Mouse (Mus musculus) cerebellum, postnatal 10 days (tissue): ENCODE results near the gene Fmnl2.

Experiments
- DNase-seq, 2 experiments: peaks; one replicate each; pipeline ENCODE4 v3.0.0; 2021; ENCODE audit warnings: mixed read lengths in 2 of 2

Gene Fmnl2

DNA sequence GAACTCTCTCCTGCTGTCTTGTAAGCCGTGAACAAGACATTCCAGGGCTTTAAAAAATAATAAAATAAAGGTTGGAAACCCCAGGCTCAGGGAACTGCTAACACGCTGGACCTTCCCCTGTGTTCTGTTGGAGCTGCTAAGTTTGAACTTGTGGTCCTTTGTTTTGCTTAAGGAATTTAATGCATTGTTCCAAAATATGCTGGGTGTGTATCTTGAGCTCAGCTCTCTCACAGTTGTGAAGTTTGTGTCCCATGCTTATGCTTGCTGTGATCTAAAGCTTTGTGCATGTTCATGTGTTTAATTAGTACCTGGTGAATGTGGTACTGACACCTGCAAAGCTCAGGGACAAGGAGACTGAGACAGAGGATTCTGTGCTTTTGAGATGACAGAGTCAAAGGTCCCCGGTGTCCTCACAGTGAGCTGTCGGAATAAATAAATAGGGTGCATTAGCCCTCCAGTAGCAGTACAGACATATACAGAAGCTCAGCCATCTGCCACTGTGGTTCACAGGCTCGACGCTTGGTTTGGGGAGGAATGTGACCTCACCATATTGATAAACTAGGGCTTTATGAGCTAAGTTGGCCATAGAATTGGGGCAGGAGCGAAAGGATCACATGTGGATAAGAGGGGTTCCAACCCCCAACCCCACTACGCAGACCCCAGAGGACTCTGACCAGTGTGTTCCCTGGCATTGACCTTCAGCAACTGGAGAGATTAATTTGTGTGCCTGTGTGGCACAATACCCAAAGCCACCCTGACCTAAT lies 100.3 kb downstream of the Fmnl2 start:
- peak; percentile 33 to 34 for DNase-seq

DNA sequence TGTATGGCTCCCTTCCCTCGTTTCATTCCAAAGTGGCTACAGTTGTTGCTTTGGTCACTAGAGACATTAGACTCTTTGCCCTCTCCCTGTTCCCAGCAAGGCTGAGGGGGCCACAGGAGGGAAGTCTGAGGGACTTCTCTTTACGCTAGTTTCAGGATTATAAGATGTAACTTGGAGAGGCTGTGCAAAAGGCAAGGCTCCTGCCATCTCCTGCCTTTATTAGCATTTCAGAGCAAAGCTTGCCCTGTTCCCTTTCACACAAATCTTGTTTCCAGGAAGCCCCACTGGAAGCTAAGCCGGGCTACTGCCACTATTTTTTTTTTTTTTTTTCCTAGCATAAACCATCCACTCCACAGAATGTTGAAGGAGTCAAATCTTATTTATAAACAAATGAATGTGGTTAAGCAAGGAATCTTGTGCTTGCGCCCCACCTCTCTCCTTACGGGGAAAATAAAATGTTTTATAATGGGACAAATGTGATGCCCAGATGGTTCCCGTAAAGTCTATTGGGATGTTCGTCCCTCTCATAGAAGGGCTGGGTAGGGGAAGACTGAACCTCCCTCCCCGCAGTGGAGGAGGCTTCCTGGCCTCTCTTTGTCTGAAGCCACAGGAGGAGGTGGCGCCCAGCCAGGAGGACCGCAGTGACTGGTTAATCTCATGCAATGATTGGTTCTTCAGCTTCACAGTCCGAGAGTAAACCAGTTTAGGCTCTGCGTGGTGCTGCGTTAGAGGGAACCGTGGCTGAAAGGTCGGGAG lies 101.1 kb downstream of the Fmnl2 start:
- peak; percentile 96 to 97 for DNase-seq

DNA sequence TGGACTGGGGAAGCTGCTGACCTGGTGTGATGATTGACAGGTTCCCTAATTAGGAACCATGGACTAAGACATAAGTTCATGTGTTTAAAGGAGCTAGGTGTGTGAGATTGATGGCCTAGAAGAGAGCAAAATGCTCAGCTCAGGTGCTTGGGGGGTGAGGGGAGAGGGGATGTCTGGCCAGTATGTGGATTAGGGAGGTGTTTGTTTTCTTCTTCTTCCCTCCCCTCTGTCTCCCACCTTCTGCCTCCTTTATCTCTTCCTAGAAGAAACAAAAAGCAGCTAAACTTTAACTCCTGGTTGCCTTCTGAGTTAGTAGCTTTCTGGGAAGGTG lies 101.6 kb downstream of the Fmnl2 start:
- no peak for DNase-seq

DNA sequence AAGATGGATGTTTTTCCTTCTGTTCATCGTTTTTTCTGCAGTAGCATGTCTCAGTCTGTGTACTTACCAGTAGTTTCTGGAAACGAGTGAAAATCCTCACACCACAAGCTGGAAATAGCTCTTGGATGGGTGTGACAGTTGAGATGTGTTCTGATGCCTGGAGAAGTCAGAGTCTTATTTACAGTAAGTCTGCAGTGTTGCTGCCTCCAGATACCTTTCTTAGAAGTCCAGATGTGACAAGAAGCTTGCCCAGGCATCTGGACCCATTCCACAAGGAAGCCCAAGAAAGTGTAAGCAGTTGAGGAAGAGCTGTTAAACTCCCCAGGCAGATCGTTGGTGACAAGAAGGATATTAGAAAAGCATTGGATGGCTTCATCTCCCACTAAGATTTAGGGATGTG lies 102.3 kb downstream of the Fmnl2 start:
- DNase-seq, result no peak

DNA sequence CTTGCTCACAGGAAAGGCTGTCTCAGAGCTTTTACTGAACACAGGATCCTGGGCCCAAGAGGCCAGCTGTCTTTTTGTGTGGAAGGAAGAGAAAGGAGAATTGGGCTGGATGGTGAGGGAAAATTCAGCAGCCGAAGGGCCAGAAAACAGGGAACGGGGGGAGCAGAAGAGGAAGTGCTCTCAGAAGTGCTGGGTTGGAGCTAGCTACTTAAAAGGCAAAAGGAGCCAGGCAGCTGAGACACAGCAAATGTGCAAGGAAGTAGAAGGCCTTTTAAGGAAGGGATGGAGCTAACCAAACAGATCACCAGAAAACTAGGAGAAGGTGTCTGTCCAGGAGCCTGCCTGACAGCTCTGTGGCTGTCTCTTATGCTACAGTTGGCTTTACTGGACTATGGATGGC lies 103.0 kb downstream of the Fmnl2 start:
- DNase-seq, result no peak

DNA sequence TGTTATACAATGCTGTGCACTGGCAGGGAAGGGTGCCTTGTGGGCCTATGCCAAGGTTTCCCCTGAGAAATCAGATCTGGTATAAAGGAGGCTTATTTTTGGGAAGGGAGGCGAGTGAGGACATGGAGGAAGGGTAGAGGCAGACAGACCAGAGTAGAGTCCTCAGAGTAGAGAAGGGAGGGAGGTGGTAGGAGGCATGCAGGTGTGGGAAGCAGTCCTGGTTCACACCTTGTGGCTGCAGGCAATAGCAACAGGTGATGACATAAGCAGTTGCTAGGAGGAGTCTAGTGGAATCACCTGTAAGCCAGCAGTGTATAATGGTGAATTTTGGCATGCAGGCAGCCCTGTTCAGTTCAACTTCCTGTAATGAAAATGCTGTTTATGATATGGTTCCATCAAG lies 105.8 kb downstream of the Fmnl2 start:
- DNase-seq, result no peak

DNA sequence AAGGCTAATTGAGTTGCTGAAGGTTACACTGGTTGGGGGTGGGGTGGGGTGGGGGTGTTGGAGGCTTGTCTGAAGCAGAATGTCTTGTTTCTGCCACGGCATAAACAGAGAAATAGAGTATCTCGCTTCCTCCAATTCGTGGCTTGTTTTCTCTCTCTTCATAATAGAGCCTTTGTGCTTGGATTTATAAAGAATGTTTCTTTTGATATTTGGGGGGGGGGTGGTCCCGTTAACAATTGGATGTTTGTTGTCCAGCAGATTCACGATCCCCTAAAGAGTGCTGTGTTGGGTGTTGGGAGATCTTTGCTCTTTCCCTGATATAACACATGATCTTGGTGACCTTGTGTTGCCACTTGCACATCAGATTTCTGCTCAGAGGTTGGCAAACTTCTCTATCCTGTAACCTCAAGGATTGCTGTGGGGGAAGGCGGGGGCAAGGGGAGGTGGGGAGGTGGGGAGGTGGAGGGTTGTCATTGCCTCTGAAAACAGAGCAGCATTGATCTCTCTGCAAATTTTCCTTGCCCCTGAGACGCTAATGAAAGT lies 106.8 kb downstream of the Fmnl2 start:
- DNase-seq, result no peak

- no peak for DNase-seq
Measured at GRCm38 (mm10) chr2:52966227-52966626, 108.6 kb downstream of the Fmnl2 start.

DNA sequence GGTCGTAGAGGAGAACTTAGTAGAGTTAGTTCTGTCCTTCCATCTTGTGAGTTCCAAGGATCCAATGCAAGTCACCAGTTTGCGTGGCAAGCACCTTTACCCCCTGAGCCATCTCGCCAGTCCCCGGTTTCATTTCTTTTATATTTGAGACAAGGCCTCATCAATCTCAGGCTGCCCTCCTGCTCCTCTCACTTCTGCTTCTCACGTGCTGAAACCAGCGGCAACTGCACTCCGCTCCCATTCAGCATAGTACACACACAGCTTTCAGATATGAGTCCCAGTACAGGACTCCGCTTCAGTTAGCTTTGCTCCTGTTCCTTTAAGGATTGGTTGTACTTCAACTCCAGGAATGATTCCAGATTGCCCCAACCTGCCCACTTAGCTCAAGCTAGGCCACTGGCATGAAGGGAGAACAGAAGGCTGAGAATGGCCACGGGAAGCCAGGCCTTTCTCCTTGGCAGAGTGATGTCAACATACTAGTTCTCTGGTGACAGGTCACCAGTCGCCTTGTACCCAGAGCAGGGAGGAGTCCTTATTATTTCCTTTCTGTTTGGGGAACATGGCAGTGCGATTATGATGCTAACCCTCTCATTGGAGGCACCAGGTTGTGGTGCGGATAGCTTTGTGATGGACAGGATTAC lies 109.3 kb downstream of the Fmnl2 start:
- DNase-seq, result peak; percentile 71 to 75

GRCm38 (mm10) chr2:52967461-52967823 lies 109.8 kb downstream of the Fmnl2 start:
- no peak for DNase-seq

DNA sequence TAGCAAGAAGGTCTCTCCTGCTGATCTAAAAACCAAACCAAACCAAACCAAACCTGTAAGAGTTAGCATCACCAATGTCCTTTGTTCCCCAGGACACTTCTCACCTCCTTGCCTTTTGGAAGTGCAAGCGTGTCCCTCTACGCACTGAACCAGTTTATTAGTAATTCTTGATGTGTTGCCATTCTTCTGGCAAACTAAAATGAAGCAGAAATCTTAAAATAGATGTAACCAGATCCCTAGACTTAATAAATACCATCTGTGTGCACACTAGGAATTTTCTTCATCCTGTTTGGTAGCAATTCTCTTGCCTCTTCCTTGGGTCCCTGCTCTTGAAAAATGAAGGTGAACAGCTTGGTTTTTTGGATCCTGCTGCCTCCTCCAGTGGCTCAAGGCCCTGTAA lies 111.2 kb downstream of the Fmnl2 start:
- DNase-seq, result no peak

- no peak for DNase-seq
Measured at GRCm38 (mm10) chr2:52974056-52974455, 116.4 kb downstream of the Fmnl2 start.

GRCm38 (mm10) chr2:52974776-52975175 lies 117.1 kb downstream of the Fmnl2 start:
- DNase-seq, result no peak

GRCm38 (mm10) chr2:52977921-52978675 lies 120.4 kb downstream of the Fmnl2 start:
- DNase-seq, result no peak

GRCm38 (mm10) chr2:52978796-52979195 lies 121.1 kb downstream of the Fmnl2 start:
- no peak for DNase-seq

- no peak for DNase-seq
Measured at GRCm38 (mm10) chr2:52979280-52979763, 121.7 kb downstream of the Fmnl2 start.

- DNase-seq, result no peak
Measured at GRCm38 (mm10) chr2:52981126-52981525, 123.5 kb downstream of the Fmnl2 start.

GRCm38 (mm10) chr2:52981595-52981994 lies 123.9 kb downstream of the Fmnl2 start:
- no peak for DNase-seq

DNA sequence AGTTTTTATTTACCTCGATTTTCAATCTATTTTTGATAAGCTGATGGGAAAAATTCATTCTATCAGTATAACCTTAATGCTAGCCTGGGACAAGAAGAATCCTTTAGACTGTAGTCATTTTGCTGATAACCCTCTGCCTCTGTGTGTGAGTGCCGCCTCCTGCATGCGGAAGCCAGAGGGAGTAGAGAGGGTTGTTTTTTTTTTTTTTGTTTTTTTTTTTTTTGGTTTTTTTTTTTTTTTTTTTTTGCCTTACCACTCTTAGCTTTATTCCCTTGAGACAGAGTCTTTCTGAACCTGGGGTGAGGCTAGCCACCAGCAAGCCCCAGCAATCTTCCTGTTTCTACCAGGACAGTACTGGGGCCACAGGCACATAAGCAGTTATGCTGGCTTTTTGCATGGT lies 124.8 kb downstream of the Fmnl2 start:
- DNase-seq, result no peak

DNA sequence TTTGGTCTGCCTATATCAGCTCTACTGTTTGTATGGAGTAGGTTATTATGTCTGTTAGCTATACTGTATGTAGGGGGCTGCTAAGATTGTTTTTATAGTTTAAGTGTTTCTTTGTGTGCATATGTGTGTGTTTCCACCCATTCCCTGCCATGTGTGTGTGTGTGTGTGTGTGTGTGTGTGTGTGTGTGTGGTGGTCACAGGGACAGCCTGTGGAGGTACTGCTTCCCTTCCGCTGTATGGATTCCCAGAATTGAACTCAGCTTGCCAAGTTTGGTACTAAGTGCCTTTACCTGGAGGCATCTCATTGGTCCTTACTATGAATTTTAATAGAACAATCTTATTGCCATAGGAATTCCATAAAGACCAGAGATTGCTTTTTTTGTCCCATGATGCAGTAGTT lies 126.9 kb downstream of the Fmnl2 start:
- DNase-seq, result peak in 1 of 2 experiments; percentile 53

DNA sequence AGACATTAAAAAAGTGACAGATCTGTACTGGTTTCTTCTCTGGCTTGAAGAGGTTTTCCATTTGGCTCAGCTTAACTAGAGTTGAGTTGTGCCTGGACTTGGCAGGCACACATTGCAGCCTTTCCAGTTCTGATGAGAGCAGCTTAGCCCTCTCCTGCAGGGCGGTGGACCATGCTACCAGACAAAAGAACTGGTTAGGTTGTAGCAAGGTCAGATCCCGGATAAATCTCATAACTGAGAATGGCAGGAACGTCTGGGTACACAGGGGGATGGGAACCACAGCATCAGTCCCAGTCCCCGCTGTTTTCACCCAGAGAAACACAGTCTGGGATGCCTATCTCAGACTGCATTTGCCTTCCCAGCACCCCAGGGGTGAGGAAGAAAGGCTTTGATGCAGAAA lies 127.5 kb downstream of the Fmnl2 start:
- peak; percentile 66 to 77 for DNase-seq

- no peak for DNase-seq
Measured at GRCm38 (mm10) chr2:52986354-52986753, 128.7 kb downstream of the Fmnl2 start.

DNA sequence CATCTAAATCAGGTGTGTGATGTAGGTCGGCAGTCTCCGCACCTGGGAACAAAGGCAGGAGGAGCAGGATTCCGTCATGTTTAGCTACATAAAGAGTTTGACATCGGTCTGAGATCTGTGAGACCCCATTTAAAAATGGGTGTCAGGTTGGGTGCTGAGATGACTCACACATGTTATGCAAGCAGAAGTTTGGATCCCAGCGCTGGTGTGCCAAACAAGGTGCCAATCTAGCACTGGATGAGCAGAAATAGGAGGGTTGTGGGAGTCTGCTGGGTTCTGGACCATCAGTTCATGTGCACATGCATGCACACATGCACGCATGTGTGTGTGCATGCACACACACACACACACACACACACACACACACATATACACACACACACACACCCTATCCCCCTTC lies 129.4 kb downstream of the Fmnl2 start:
- no peak for DNase-seq
